Mouse (Mus musculus) CD4-positive helper T cell, adult 2 months (primary cell): Measurements from ENCODE around the gene Rrm1.
"Not testable (repeated sequence)": the region's sequence is repeated elsewhere in the genome, so short reads cannot be mapped to it uniquely, and the experiment has no call there.

Source experiments
- DNase-seq: peaks from one replicate; pipeline ENCODE4 v3.0.0-alpha.2; 2012; ENCODE audit warnings: low read depth, missing footprints, low spot score

Gene Rrm1

DNA sequence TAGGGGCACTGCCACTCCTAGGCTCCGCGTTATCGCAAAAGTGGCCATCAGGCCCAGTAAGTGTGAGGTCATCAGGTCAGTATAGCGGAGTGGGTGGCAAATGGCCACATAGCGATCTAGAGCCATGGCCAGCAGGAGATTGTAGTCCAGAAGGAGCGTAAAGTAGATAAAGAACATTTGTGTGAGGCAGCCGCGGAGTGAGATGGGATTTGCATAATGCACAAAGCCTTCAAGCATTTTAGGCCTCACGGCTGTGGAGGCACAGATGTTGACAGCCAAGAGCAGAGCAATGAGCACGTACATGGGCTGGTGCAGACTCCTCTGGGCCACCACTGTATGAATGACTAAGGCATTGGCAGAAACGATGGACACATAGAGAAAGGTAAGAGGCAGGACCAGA lies 35.9 kb downstream of the Rrm1 start:
- no peak for DNase-seq

DNA sequence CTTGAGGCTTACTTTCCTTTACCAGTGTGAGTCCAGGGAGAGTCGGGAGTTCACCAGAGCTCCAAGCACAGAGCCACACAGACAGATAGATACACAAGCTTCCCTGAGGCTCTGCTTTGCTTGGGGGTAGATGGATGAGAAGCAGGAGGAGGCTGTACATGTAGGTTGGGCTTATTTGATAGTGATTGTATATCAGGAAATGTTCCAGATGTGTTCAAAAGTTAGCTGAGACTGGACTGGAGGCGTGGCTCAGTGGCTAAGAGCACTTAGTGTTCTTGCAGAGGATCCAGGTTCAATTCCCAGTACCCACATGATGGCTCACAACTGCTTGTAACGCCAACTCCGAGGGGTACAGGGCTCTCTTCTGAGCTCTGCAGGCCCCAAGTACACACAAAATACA lies 36.9 kb downstream of the Rrm1 start:
- no peak for DNase-seq

DNA sequence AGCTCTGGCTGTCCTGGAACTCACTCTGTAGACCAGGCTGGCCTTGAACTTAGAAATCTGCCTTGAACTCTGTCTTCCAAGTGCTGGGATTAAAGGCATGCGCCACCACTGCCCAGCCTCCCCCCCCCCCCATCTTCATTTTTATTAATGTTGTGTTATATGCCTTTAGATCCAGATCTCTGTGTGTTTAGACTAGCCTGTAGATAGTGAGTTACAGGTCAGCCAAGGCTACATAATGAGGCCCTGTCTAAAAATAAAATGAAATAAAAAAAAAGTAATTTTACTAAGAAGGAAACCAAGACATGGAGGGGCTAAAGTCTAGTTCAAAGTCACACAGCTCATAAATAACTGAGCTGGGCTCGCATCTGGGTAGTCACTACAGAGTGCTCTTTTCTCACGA lies 37.4 kb downstream of the Rrm1 start:
- no peak for DNase-seq

DNA sequence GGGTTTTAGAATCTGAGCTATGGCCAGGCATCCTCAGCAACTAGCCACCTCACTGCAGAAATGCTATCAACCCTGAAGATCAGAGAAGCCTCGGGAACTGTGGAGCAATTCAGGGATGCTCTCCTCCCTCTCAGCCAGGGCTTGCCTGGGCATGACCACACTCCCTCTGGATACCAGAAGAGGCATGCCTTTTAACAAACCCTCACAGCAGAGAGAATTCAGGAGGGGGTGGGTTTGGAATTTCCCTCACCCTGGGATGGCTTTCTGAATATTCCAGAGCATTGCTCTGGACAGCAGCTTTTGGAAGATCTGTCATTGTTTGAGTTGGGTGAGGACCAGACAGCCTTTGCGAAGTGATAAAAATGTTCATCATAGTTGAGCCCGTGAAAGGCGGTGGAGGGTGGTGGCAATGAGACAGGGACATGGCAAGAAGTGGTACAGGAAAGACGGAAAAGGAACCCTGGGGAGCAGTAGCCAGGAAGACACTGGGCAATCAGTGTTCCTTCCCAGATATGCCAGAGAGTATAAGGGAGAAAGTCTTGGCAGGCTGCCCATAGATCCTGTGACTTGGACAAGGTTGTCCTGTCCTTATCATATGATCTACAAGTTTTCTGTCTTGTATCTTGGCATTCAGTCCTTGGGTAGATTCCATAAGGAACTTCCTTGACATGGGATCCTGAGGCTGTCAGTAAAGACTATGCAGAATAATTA lies 38.0 kb downstream of the Rrm1 start:
- DNase-seq, result no peak

DNA sequence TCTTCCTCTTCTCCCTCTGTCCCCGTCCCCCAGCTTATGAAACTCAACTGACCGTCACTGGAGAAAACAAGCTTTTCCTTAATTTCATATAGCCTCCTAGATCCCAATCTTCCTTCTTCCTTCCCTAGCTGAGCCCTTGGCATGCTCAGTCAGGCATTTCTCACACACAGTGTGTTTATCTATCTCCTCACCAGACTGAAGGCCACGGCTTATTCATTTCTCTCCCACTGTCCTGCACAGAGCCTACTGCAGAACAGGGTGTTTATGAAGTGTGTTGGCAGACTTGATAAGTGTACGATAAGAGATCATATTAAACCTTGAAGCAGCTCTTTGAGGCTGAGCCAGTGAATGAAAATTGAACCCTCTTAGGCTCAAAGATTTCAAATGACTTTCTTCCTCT lies 39.3 kb downstream of the Rrm1 start:
- DNase-seq, result no peak

DNA sequence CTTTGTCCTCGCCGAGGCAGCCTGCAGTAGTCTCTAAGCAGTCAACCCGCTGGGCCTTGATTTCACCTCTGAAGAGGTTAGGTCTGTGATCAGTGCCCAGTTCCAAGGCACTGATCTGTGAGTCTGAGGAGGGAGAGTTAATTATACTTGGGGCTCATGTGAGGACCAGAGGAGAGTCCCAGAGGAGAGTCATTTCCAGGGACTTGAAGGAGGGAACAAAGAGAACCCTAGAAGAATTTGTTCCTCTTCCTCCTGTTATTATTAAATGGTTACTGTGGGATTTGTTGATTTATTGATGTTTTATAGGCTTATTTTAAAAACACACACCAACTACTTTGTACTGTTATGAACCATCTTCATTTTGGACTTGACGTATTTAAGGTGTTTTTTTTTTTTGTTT lies 40.1 kb downstream of the Rrm1 start, which contains the start of gene Olfr543:
Gene Olfr543 (minus strand): TSS at position 101 of the 400 bp plus-strand sequence.
- DNase-seq, result no peak

DNA sequence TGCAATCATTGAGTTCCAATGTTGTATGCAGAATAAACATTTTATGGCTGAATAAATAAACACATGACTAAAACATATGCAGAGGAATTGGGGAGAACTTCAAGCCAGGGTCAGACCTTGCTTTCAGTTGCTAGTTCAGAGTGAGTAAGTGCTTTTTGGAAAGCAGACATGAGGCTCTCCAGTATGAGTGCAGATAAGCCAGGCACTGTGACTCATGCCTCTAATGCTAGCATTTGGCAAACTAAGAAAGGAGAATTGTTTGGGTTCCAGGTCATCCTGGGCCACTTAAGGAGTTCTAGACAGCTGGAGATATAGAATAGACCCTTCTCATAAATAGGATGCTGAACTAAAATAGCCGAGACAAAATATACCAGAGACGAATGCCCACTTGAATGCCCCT lies 42.2 kb downstream of the Rrm1 start:
- DNase-seq, result no peak

DNA sequence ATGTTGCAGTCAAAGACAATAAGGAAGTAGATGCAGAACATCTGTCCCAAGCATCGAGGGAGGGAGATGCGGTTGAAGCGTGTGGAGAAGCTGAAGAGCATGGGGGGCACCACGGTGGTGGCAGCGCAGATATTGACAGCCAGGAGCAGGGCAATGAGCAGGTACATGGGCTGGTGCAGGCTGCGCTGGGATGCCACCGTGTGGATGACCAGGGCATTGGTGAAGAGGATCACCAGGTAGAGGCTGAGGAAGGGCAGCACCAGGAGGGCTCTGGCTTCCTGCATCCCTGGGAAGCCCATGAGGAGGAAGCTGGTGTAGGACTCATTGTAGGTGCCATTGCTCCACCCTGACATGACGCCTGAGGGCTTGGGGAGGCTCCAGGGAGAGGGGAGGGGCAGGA lies 43.3 kb downstream of the Rrm1 start:
- not testable (repeated sequence) for DNase-seq

DNA sequence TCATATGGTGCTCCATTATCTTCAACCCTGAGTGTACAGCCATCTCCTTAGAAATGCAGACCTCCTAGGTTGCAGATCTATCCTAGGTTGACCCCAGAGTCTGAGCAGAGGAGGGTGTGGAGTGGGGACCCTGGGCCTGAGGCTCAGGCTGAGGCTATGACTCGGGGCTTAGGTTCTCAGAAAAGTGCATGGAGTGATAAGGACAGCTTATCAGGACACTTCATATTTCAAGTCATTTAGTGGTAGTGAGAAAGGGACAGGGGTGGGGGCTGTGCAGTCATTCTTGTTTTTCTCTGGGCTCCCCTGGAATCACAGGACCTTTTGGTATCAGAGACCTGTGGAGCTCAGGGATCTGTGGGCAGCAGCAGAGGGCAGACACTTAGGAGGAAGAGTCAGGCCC lies 44.6 kb downstream of the Rrm1 start:
- no peak for DNase-seq

DNA sequence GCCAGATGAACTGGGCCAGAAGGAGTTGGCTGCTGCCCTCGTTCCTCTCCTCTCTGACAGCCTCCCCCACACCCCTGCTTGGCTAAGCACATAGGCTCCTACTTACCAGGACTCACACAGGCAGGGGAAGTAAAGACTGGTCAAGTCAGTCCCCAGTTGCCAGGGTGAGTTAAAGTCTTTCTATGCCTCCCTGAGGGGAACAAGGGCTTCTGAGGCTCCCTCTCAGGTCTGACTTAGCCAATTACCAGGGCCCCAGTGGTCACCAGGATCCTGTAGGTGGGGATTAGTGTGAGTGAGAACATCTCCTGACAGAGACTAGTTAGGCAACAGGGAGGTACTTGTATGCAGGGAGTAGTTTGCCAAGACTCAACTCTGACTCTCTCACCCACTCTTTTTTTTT lies 46.7 kb downstream of the Rrm1 start, which contains the start of gene Olfr544:
Gene Olfr544 (minus strand): TSS at position 153 of the 400 bp plus-strand sequence.
- DNase-seq, result no peak

DNA sequence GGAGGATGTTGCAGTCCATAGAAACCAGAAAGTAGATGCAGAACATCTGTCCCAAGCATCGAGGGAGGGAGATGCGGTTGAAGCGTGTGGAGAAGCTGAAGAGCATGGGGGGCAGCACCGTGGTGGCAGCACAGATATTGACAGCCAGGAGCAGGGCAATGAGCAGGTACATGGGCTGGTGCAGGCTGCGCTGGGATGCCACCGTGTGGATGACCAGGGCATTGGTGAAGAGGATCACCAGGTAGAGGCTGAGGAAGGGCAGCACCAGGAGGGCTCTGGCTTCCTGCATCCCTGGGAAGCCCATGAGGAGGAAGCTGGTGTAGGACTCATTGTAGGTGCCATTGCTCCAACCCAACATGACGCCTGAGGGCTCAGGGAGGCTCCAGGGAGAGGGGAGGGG lies 52.9 kb downstream of the Rrm1 start:
- DNase-seq, result not testable (repeated sequence)

DNA sequence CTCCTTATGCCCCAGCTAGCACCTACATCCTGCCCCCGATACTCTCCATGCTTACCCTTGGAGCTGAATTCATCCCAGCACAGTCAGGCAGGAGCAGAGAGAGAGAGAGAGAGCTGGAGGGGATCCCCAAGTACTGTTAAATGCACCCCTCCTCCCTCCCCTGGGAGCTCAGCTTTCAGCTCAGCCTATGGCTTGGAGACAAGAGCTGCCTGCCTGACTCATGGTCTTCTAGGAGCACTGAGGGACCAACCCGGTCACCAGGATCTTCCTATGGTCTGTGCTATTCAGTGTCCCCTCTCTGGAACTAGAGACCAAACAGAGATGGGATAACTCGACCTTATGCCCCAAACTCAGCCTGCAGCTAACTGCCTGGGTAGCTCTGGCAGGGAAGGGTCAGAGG lies 58.0 kb downstream of the Rrm1 start, which contains the start of gene Olfr545:
Gene Olfr545 (minus strand): TSS at position 101 of the 400 bp plus-strand sequence.
- DNase-seq, result no peak

DNA sequence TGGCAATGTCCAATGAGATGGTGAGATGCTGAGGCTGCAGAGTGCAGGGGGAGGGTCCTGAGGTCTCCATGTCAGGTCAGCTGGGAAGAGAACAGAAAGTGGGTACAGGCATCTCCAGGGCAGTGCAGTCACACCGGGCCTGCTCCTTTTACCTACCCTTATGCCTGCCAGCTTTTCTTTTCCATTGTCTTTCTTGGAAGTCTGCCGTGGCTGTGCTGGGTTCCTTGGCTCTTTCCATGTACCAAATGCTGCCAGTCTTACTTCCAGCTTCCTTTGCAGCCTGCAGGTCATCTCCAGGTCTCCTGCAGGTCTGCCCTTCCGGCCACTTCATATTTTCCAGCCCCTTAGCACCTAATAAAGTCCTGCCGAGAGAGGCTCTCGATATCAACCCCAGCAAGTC lies 60.5 kb downstream of the Rrm1 start:
- no peak for DNase-seq

DNA sequence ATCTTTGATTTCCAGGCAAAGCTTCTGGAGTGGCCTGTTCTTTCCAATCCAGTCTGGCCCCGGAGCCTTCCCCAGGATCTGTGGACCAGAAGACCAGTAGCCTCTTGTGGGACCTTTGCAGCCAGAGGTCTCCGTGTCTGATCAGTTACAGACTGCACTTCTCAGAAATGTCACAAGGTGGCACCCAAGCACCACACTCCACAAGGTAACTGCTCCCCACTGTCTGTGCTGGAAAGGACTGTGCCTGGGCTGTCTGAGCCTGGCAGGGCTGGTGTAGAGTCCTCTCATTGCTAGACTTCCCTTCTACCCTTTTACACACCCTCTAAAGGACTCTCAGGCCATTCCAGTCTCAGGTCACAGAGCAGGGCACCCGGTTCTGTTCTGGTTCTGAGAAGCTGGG lies 65.4 kb downstream of the Rrm1 start:
- DNase-seq, result peak; percentile 66

DNA sequence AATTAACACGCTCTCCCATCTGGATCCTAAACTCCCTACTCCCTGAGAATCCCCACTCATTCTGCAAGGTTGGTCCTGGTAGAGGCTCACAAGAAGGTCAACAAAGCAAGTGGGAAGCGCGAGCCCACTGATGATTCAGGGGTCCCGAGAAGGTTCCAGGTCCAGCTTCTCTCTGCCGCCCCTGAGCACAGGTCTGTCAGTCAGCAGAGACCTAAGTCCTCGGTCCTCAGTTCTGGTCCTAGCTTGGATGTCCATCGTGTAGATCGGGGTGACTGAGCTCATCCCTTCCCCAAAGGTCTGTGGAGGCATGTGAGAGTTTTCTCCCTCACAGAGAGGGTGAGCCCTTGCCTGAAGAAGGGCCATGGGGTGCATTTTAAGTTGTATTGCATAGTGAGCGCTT lies 66.6 kb downstream of the Rrm1 start:
- DNase-seq, result no peak

DNA sequence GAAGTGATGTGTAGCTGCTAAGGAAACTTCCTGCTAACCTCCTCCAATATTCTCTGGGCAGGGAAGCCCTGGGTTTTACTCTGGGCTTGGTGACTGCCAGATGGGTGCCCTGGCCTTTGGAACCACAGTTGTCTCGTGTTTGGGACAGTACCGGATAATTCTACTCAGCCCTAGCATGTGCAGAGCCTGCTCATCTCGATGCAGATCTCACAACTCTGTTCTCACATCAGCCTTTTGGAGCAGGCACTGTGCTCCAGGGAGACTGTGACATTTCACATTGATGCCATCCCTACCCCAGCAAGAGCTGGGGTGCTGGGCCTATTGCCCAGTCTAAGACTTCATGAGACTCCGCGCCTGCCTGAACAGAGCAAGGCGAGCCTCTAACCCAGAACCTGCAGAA lies 67.2 kb downstream of the Rrm1 start:
- DNase-seq, result no peak

DNA sequence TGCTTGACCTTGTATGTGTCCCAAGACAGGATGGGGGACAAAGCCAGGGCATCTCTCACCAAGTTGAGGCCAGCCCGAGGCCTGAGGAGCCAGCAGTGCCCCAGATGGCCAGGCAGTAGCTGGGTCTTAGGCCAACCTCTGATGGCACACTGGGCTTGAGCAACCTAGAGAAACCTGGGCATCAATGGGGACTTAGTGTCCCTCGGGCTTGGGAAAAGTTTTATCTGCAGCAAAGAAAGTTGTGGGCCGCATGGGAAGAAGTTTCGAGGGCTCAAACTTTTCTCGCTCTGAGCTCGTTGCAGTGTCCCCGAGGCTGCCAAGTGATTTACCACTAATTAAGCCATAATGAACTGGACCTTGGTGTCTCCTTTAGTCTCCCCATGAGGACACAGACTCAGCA lies 68.2 kb downstream of the Rrm1 start:
- DNase-seq, result no peak

DNA sequence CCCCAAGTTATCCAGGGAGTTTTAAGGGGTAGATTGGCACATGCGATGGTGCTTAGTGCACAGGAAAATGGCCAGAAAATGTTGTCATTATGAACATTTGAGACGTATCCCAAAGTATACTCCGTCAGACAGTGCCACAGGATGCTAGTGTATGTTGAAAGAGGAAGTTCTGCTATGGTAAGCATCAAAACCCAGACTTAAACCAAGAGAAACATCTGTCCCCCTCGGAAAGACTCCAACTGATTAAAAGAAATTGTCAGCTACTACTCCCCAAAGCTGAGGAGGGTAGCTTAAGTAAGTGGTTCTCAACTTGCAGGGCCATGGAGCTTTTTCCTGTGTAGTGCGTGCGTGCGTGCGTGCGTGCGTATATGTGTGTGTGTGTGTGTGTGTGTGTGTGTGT lies 70.4 kb downstream of the Rrm1 start:
- DNase-seq, result no peak

DNA sequence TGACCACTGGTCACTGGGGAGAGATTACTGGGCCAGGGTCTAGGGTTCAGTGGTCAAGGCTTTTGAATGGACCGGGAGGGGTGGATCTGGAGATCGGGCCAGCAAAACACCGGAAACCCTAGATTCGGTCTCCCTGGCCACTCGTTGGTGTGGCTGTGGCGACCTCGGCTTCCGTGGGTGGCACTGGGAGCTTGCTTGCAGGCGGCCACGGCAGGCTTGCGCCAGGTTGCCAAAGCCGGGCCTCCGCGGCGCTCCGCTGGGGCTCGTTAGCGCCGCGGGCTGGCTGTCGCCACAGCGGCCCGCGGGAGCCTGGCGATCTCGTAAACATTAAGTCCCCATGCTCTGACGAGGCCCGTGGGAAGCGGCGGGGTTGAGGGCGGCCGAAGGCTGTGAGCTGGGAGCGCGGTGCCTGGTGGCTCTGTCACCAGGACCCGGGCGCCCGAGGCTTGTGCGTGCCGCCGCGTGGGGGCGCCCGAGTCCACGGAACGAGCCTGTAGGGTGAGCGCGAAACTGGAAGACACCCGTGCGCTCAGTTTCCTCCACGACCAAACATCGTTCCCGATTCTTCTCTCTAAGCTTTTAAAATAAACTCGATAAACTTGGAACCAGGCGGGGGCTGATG lies 71.4 kb downstream of the Rrm1 start:
- peak; percentile 79 for DNase-seq

DNA sequence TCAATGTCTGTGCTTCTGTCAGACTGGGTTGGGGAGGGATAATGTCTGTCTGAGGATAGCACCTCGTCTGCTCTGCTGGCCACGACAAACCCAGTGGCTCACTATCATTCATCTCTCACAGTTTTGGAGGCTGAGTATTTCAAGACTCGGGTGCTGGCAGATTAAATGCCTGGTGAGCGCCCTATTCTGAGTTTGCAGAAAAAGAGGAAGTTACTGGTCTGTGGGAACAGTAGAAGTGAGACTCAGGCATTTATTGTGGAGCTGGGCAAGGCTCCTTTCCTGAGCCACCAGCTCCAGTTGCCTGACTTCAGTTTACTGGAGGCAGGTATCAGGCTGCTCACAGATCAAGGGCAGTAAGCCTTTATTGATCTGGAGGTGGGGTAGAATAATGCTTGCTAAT lies 72.6 kb downstream of the Rrm1 start:
- no peak for DNase-seq

DNA sequence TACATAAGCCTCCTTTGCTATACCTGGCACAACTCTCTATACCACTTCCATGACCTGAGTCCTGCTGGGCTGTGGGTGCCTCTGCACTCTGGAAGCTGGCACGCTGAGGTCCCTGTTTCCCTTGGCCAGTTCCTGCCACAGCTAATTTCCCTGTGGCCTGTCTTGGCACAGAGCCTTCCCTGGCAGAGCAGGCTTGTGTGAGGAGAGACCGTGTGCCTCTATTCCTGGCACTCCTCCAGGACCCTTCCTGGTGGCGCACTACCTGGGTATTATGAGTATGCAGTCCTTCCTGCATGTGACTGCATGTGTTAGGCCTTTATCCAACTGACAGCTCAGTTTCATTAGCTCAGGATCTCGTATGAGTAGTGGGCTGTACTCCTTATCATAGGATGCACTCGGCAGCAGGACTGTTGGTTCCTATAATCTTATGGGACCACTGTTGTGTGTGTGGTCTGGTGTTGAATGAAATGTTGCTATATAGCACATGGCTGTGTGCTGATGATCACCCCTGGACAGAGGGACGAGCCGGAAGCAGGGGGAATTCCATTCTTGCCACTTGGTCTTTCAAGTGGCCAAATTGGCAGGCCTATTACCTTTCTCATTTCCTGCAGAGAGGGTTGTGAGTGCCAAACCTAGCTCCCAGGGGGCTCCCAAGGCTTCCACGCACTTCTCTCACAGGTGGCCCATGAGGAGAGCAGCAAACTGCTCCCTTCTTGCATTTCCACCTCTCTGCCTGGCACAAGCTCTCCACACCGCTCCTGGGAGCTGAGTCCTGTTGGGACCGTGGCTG lies 75.0 kb downstream of the Rrm1 start:
- no peak for DNase-seq

DNA sequence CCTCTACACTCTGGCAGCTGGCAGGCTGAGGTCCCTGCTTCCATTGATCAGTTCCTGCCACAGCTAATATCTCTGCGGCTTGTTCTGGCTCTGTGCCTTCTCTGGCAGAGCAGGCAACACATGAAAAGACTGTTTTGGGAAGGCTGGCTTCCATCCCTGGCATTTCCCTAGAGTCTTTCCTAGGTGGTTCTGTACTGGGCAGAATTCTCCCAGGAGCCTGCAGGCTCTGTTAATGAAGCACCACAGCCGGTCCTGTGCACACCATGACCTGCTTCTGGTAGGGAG lies 75.5 kb downstream of the Rrm1 start:
- no peak for DNase-seq
